Mouse (Mus musculus) forebrain, postnatal 0 days (tissue): ENCODE results near the gene Nphs2. TPM values are rescaled to one million over a fixed set of nuclear protein-coding genes. Genes with fewer than 3 reads are reported as not detected.

Experiments
- ATAC-seq: fragments of 200-750 bp; cut with Nextera tagmentation; 2 replicates; pipeline ENCODE4 v1.8.0; 2017; ENCODE audit warnings: mild to moderate bottlenecking, moderate library complexity
- DNase-seq: peaks from one replicate; pipeline ENCODE4 v3.0.0-alpha.2; 2015
- H3K27ac ChIP-seq: fragments of 300-500 bp; sonication (generic); 2 replicates; pipeline ENCODE4 v1.5.1; 2014; ENCODE audit warnings: low read depth, mild to moderate bottlenecking, antibody characterized with exemption, low read length, moderate library complexity, mixed read lengths
- H3K27me3 ChIP-seq: fragments of 300-500 bp; sonication (generic); 2 replicates; pipeline ENCODE4 v1.6.1; 2014; ENCODE audit warnings: mild to moderate bottlenecking, low read length, mixed read lengths; ENCODE audit not compliant: insufficient read depth
- H3K36me3 ChIP-seq: fragments of 300-500 bp; sonication (generic); 2 replicates; pipeline ENCODE4 v1.6.1; 2014; ENCODE audit warnings: mild to moderate bottlenecking, moderate library complexity; ENCODE audit not compliant: insufficient read depth
- H3K4me1 ChIP-seq: fragments of 300-500 bp; sonication (generic); 2 replicates; pipeline ENCODE4 v1.6.1; 2014; ENCODE audit warnings: antibody characterized with exemption; ENCODE audit not compliant: insufficient read depth
- H3K4me2 ChIP-seq: fragments of 300-500 bp; sonication (generic); 2 replicates; pipeline ENCODE4 v1.6.1; 2014; ENCODE audit warnings: low read depth, mild to moderate bottlenecking, moderate library complexity
- H3K4me3 ChIP-seq: fragments of 300-500 bp; sonication (generic); 2 replicates; pipeline ENCODE4 v1.5.1; 2014; ENCODE audit warnings: low read depth, low read length, mixed read lengths
- H3K9ac ChIP-seq: fragments of 300-500 bp; sonication (generic); 2 replicates; pipeline ENCODE4 v1.6.1; 2014; ENCODE audit warnings: mild to moderate bottlenecking
- H3K9me3 ChIP-seq: fragments of 300-500 bp; sonication (generic); 2 replicates; pipeline ENCODE4 v1.6.1; 2016; ENCODE audit warnings: low read length
- CTCF ChIP-seq: sonication (generic); IDR thresholded peaks from 2 replicates; pipeline ENCODE4 v1.5.1; 2016; ENCODE audit warnings: antibody characterized with exemption, control low read depth, low read depth
- WGBS: fragments of 180-500 bp; shearing (Covaris S2); extraction: QIAGEN DNeasy Blood & Tissue Kit; methylation state at CpG from one replicate; pipeline ENCODE4 v1.1.7; 2014; 5-methylcytosine and 5-hydroxymethylcytosine counted together
- polyA plus RNA-seq: library from polyadenylated mRNA; unstranded; fragments of >200 nt; fragmentation: Nextera tagmentation; extraction: Ambion mirVana; gene quantifications from 2 replicates; pipeline ENCODE4 v1.2.1, GENCODE M21; 2015
- total RNA-seq: library from RNA; depleted of rRNA; stranded (reverse); fragments of >200 nt; gene quantifications from 2 replicates; pipeline ENCODE4 v1.2.3, GENCODE M21; 2014; rRNA removed

The Nphs2 gene
- total and polyA plus RNA-seq, 2 experiments from 2014 or later, result 1.4 to 2.4 TPM

DNA sequence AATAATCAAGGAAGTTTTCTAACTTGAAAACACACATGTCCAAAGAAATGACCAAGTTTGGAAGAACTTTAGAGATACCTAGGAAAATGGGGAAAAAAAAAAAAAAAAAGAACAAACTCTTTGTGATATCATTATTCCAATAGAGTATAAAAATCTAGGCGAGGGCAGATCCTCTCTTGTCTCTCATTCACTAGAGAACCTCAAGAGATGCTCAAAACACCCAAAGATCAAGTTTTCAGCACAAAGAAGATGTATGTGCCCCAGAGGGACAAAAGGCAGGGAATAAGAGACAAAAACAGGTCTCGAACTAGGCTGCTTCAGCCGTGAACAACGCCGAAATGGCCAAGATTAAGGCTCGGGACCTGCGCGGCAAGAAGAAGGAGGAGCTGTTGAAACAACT is 55.2 kb downstream of the Nphs2 start, which contains the start of gene Gm2000:
Gene Gm2000 (plus strand): TSS at position 301 of the 400 bp plus-strand sequence.
- Histone ChIP-seq H3K4me3 (no peak within 1 kb of the TSS), H3K9me3 (no peaks in the 10 kb centered on the region), H3K9ac (no peak within 1 kb of the TSS), H3K36me3 (no peaks in the 10 kb centered on the region), H3K4me2 (no peak within 1 kb of the TSS), H3K27ac (no peak within 1 kb of the TSS), H3K4me1 (no peaks in the 10 kb centered on the region), H3K27me3 (no peaks in the 10 kb centered on the region)
- DNase-seq (no peak), ATAC-seq (no peak)
- WGBS, result 91% methylated on average over 8 of the region's 8 CpGs
- TF ChIP-seq CTCF, result no peak

Other genes starting within 250 kb of the Nphs2 start
- 3.8 and 5.2 TPM in 2 replicates for gene Fam163a, start 105.7 kb upstream of the Nphs2 start, total RNA-seq
- gene Fam163a, start 105.7 kb upstream of the Nphs2 start, polyA plus RNA-seq, result 4.8 and 6.9 TPM in 2 replicates
- 0.77 and 1.9 TPM in 2 replicates for gene Tdrd5, start 7.1 kb upstream of the Nphs2 start, total RNA-seq
- gene Tdrd5, start 7.1 kb upstream of the Nphs2 start, polyA plus RNA-seq, result 0.16 and 0.42 TPM in 2 replicates
- gene Gm2000, start 55.3 kb downstream of the Nphs2 start, total RNA-seq, result 646 and 750 TPM in 2 replicates
- 515 and 680 TPM in 2 replicates for gene Gm2000, start 55.3 kb downstream of the Nphs2 start, polyA plus RNA-seq
- 0.23 and 0.52 TPM in 2 replicates for gene Axdnd1, start 110.4 kb downstream of the Nphs2 start, total RNA-seq
- gene Axdnd1, start 110.4 kb downstream of the Nphs2 start, polyA plus RNA-seq, result 0.29 and 0.56 TPM in 2 replicates
- 20.1 and 20.6 TPM in 2 replicates for gene Soat1, start 163.6 kb downstream of the Nphs2 start, total RNA-seq
- gene Soat1, start 163.6 kb downstream of the Nphs2 start, polyA plus RNA-seq, result 5.4 and 11.7 TPM in 2 replicates
- gene Gm10031, start 213.3 kb downstream of the Nphs2 start, total RNA-seq, result 21.8 and 24.6 TPM in 2 replicates
- gene Gm10031, start 213.3 kb downstream of the Nphs2 start, polyA plus RNA-seq, result 0.49 and 0.75 TPM in 2 replicates
- 21.4 and 29.2 TPM in 2 replicates for gene Abl2, start 248.1 kb downstream of the Nphs2 start, total RNA-seq
- 2.8 and 4.6 TPM in 2 replicates for gene Abl2, start 248.1 kb downstream of the Nphs2 start, polyA plus RNA-seq